Mouse (Mus musculus): ENCODE measurements around the gene Luzp4.
A peak's percentile ranks its signal among the peaks of the same experiment; 100 is the strongest.
"Not testable (repeated sequence)": the region's sequence is repeated elsewhere in the genome, so short reads cannot be mapped to it uniquely, and the experiment has no call there.

Gene Luzp4

GRCm38 (mm10) chrX:148857340-148857739 is at the start of gene Luzp4:
TSS of gene Luzp4 (plus strand) at chrX:148857640.
- DNase-seq (ENCODE audit: low spot score in 2 of 2) = not testable (repeated sequence)

GRCm38 (mm10) chrX:148841801-148842200 is 15.6 kb upstream of the Luzp4 start:
- peak in 1 of 2 experiments; percentile 58 for DNase-seq (ENCODE audit: low spot score in 2 of 2)
